Mouse (Mus musculus): ENCODE results near the gene Hspa12b.

GRCm38 (mm10) chr2:131186771-131187601 lies 59.9 kb downstream of the Hspa12b start, which contains the start of the genes Cdc25b and Spef1:
- no peak for TF ChIP-seq CTCF (IDR thresholded peaks at IDR 0.05; ENCODE audit: low read depth, low read length)
- TF ChIP-seq GATA1 (IDR thresholded peaks at IDR 0.05; ENCODE audit: borderline replicate concordance, low read length), result no peak
- TF ChIP-seq POLR2AphosphoS5 (IDR thresholded peaks at IDR 0.05; ENCODE audit: insufficient replicate concordance, low read depth, low read length), result no peak

Measured in G1E (cell line).